Mouse (Mus musculus) C2C12 (cell line): Measurements from ENCODE around the gene 2410137M14Rik.

Experiments used
- CEBPB ChIP-seq: IDR thresholded peaks from one replicate; pipeline ENCODE4 v1.6.1; 2011; ENCODE audit warnings: low read depth, mild to moderate bottlenecking, control low read depth, moderate library complexity
- CTCF ChIP-seq: IDR thresholded peaks from one replicate; pipeline ENCODE4 v1.5.1; 2011; ENCODE audit not compliant: control insufficient read depth, insufficient read depth, insufficient read length
- FOSL1 ChIP-seq: IDR thresholded peaks from one replicate; pipeline ENCODE4 v1.8.0; 2011; ENCODE audit warnings: mild to moderate bottlenecking, low read length; ENCODE audit not compliant: poor library complexity, insufficient read depth, severe bottlenecking
- MAX ChIP-seq: IDR thresholded peaks from one replicate; pipeline ENCODE4 v1.6.1; 2011; ENCODE audit warnings: mild to moderate bottlenecking, control low read depth
- MYOD1 ChIP-seq: IDR thresholded peaks from one replicate; pipeline ENCODE4 v1.6.1; 2011; ENCODE audit warnings: low read depth; ENCODE audit not compliant: control insufficient read depth, insufficient read length
- MYOG ChIP-seq: IDR thresholded peaks from one replicate; pipeline ENCODE4 v1.6.1; 2011; ENCODE audit not compliant: control insufficient read depth, insufficient read length; ENCODE audit errors: extremely low read depth
- USF1 ChIP-seq: IDR thresholded peaks from one replicate; pipeline ENCODE4 v1.6.1; 2011; ENCODE audit warnings: low read depth, mild to moderate bottlenecking, control low read depth, moderate library complexity

DNA sequence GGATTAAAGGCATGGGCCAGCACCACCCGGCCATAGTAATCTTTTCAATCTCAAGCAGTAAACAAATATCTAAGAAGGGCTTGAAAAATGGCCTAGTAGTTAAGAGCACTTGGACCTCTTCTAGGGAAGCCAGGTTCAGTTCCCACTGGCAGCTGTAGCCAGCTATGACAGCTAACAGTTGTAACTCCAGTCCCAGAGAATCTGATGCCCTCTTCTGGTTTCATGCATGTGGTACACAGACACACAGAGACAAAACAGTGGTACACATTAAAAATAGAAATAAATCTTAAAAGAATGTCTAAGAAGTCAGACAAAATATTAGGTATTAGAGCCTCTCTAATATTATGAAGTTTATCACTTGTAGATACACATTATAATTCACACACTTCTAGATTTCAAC is 19.9 kb downstream of the 2410137M14Rik start:
- TF ChIP-seq CTCF (no peak), FOSL1 (no peak), MAX (no peak), MYOG (no peak), USF1 (no peak), MYOD1 (no peak), CEBPB (no peak)
